Mouse (Mus musculus) liver, embryonic 14.5 days (tissue): ENCODE data around the gene Ccdc134. TPM values are rescaled to one million over a fixed set of nuclear protein-coding genes. Genes with fewer than 3 reads are reported as not detected.

Experiments used
- ATAC-seq: fragments of 200-750 bp; cut with Nextera tagmentation; 2 replicates; pipeline ENCODE4 v1.8.0; 2017; ENCODE audit warnings: moderate number of reproducible peaks, mild to moderate bottlenecking, moderate library complexity; ENCODE audit not compliant: insufficient read depth
- DNase-seq, 3 experiments: peaks; one replicate each; pipeline ENCODE4 v3.0.0-alpha.2; 2012 to 2013; ENCODE audit warnings: low read depth in 3 of 3, low spot score in 3 of 3
- H3K27ac ChIP-seq: fragments of 300-500 bp; sonication (generic); 2 replicates; pipeline ENCODE4 v1.5.1; 2014; ENCODE audit warnings: moderate library complexity, mild to moderate bottlenecking, control low read depth, inconsistent platforms
- H3K27me3 ChIP-seq: fragments of 300-500 bp; sonication (generic); 2 replicates; pipeline ENCODE4 v1.6.1; 2014; ENCODE audit warnings: mild to moderate bottlenecking, low read length, moderate library complexity; ENCODE audit not compliant: control insufficient read depth, insufficient read depth
- H3K36me3 ChIP-seq: fragments of 300-500 bp; sonication (generic); replicated peaks from 2 replicates; pipeline ENCODE4 v1.6.1; 2014; ENCODE audit warnings: low read depth; ENCODE audit not compliant: control insufficient read depth, insufficient read depth
- H3K4me1 ChIP-seq, 2 experiments: fragments of 200-500 bp in 1 of 2; fragments of 300-500 bp in 1 of 2; sonication (generic) in 1 of 2; replicated peaks; 2 replicates each; pipeline ENCODE4 v1.6.1; 2012 to 2014; ENCODE audit warnings: antibody characterized with exemption in 1 of 2, inconsistent platforms in 1 of 2, low read length in 1 of 2; ENCODE audit not compliant: control insufficient read depth in 2 of 2, insufficient read depth in 2 of 2
- H3K4me2 ChIP-seq: fragments of 300-500 bp; sonication (generic); 2 replicates; pipeline ENCODE4 v1.6.1; 2014; ENCODE audit warnings: low read depth, mild to moderate bottlenecking, control low read depth, moderate library complexity
- H3K4me3 ChIP-seq, 2 experiments: fragments of 200-500 bp in 1 of 2; fragments of 300-500 bp in 1 of 2; sonication (generic) in 1 of 2; 2 replicates each; pipeline ENCODE4 v1.5.1; 2012 to 2014; ENCODE audit warnings: low read depth in 2 of 2, low read length in 2 of 2, mild to moderate bottlenecking in 2 of 2, control low read depth in 1 of 2, inconsistent platforms in 1 of 2, moderate library complexity in 1 of 2; ENCODE audit not compliant: insufficient read depth in 1 of 2
- H3K9ac ChIP-seq: fragments of 300-500 bp; sonication (generic); replicated peaks from 2 replicates; pipeline ENCODE4 v1.6.1; 2014; ENCODE audit warnings: mild to moderate bottlenecking, control low read depth, moderate library complexity
- H3K9me3 ChIP-seq: fragments of 300-500 bp; sonication (generic); 2 replicates; pipeline ENCODE4 v1.6.1; 2016; ENCODE audit warnings: low read length, mixed read lengths; ENCODE audit not compliant: control insufficient read depth
- CTCF ChIP-seq: IDR thresholded peaks from 2 replicates; pipeline ENCODE4 v1.5.1; 2016; ENCODE audit warnings: antibody characterized with exemption, low read depth, control low read depth
- EP300 ChIP-seq: IDR thresholded peaks from 2 replicates; pipeline ENCODE4 v1.6.1; 2016; ENCODE audit warnings: antibody characterized with exemption, low read depth
- WGBS: fragments of 180-500 bp; shearing (Covaris S2); extraction: QIAGEN DNeasy Blood & Tissue Kit; methylation state at CpG from one replicate; pipeline ENCODE4 v1.1.7; 2014; ENCODE audit not compliant: insufficient replicate concordance; 5-methylcytosine and 5-hydroxymethylcytosine counted together
- polyA plus RNA-seq, 2 experiments: library from polyadenylated mRNA; depleted of rRNA in 1 of 2; stranded (reverse) in 1 of 2; unstranded in 1 of 2; fragments of >200 nt; fragmentation: Nextera tagmentation in 1 of 2; extraction: Ambion mirVana in 1 of 2; gene quantifications; 2 replicates each; pipeline versions ENCODE4 v1.2.1 to v1.2.3; 2012 to 2014

Gene Ccdc134
- polyA plus RNA-seq, 2 experiments, result 6.6 to 7.2 TPM

DNA sequence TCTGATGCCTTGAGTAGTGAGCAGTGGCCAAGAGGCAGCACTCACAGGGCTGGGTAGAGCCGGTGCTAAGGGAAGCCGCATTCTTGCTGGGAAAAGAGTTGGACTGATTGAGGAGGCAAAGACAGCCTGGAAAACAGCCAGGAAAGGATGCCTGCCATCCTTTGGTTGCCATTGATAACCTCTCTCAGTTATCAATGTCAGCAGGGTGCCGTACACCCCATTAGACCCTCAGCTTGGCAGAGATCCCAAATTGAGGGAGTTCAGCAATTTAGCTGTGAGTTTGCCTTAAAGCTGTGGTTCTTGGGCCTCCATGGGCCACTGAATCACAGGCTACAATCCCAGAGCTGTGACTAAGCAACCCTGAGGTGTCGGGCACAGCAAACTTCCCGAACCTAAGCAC is 53.4 kb downstream of the Ccdc134 start:
- ATAC-seq (no peak), DNase-seq (no peak)
- peaks cover 83% of the 10 kb centered on the region for H3K36me3 ChIP-seq
- 78% methylated on average over 5 of the region's 5 CpGs for WGBS
- no peak overlapping the region for H3K9ac ChIP-seq
- TF ChIP-seq CTCF (no peak), EP300 (no peak)
- H3K4me3 ChIP-seq, result no peak overlapping the region
- H3K27ac ChIP-seq, result no peak overlapping the region
- H3K4me1 ChIP-seq, result peaks cover 32 to 33% of the 10 kb centered on the region in 2 experiments
- peaks cover 7% of the 10 kb centered on the region for H3K9me3 ChIP-seq
- H3K27me3 ChIP-seq, result no peaks in the 10 kb centered on the region
- no peak overlapping the region for H3K4me2 ChIP-seq

- H3K4me1 ChIP-seq, result peaks cover 43 to 44% of the 10 kb centered on the region in 2 experiments
- peaks cover 7% of the 10 kb centered on the region for H3K9me3 ChIP-seq
- TF ChIP-seq EP300, result no peak
- peak; percentile 66 for TF ChIP-seq CTCF
- H3K27ac ChIP-seq, result no peak overlapping the region
- H3K4me2 ChIP-seq, result no peak overlapping the region
- 95% methylated on average over 4 of the region's 4 CpGs for WGBS
- no peak overlapping the region for H3K4me3 ChIP-seq
- H3K36me3 ChIP-seq, result peaks cover 77% of the 10 kb centered on the region
- no peak for ATAC-seq
- no peak overlapping the region for H3K9ac ChIP-seq
- no peaks in the 10 kb centered on the region for H3K27me3 ChIP-seq
- no peak for DNase-seq
Observed at GRCm38 (mm10) chr15:82182311-82182710, 54.6 kb downstream of the Ccdc134 start.

DNA sequence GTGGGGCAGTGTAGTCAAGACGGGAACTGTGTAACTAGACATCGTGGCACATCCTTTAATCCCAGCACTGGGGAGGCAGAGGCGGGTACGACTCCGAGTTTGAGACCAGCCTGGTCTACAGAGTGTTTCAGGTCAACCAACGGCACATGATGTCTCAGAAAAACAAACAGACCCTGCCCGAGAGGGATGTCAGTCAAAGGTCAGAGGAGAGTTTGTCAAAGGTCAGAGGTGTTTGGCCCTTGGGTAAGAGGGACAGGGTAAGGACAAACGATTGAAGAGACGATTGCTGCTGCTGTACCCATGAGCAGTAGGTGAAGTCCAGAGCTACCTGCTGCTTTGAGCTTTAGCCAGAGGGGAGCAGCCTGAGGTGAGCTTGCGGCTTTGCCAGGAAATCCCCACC is 55.9 kb downstream of the Ccdc134 start:
- H3K9me3 ChIP-seq, result peaks cover 7% of the 10 kb centered on the region
- WGBS, result 64% methylated on average over 10 of the region's 10 CpGs
- H3K4me2 ChIP-seq, result peak overlapping the region; percentile 75
- no peak for DNase-seq
- H3K4me3 ChIP-seq, result peak overlapping the region; percentile 19 to 36; a peak in 3 of 4 replicates
- peak overlapping the region; percentile 88 for H3K27ac ChIP-seq
- no peaks in the 10 kb centered on the region for H3K27me3 ChIP-seq
- TF ChIP-seq CTCF (no peak), EP300 (no peak)
- H3K9ac ChIP-seq, result peak overlapping the region; percentile 73
- 0 out of 2 replicates have a peak, but pooled peaks have one; percentile 8 for ATAC-seq
- H3K36me3 ChIP-seq, result peaks cover 76% of the 10 kb centered on the region
- H3K4me1 ChIP-seq, result peaks cover 51 to 52% of the 10 kb centered on the region in 2 experiments

GRCm38 (mm10) chr15:82184183-82184582 is 56.5 kb downstream of the Ccdc134 start:
- DNase-seq (peak; percentile 85 to 86 (median 86)), ATAC-seq (peak; percentile 86)
- peak; percentile 14; the same call in 1 of the 2 replicates for TF ChIP-seq CTCF
- peak; percentile 92 for TF ChIP-seq EP300
- Histone ChIP-seq H3K4me1 (peaks cover 51 to 52% of the 10 kb centered on the region in 2 experiments), H3K4me3 (peak overlapping the region; percentile 36 to 43), H3K9me3 (peaks cover 7% of the 10 kb centered on the region), H3K4me2 (peak overlapping the region; percentile 75), H3K9ac (peak overlapping the region; percentile 73), H3K36me3 (peaks cover 70% of the 10 kb centered on the region), H3K27ac (peak overlapping the region; percentile 88), H3K27me3 (no peaks in the 10 kb centered on the region)
- WGBS, result 6% methylated on average over 7 of the region's 7 CpGs

GRCm38 (mm10) chr15:82184656-82185055 is 56.9 kb downstream of the Ccdc134 start:
- H3K4me3 ChIP-seq, result peak overlapping the region in 1 of 2 experiments; percentile 36; a peak in 3 of 4 replicates
- WGBS, result 52% methylated on average over 10 of the region's 10 CpGs
- TF ChIP-seq CTCF (no peak), EP300 (no peak)

More at GRCm38 (mm10) chr15:82184656-82185055, 56.9 kb downstream of the Ccdc134 start:
- Histone ChIP-seq H3K36me3 (peaks cover 67% of the 10 kb centered on the region), H3K9me3 (peaks cover 7% of the 10 kb centered on the region), H3K4me1 (peaks cover 51 to 52% of the 10 kb centered on the region in 2 experiments), H3K27ac (peak overlapping the region; percentile 88), H3K9ac (peak overlapping the region; percentile 73), H3K4me2 (peak overlapping the region; percentile 75), H3K27me3 (no peaks in the 10 kb centered on the region)
- ATAC-seq (no peak), DNase-seq (no peak)
